In the genomic region with DNA sequence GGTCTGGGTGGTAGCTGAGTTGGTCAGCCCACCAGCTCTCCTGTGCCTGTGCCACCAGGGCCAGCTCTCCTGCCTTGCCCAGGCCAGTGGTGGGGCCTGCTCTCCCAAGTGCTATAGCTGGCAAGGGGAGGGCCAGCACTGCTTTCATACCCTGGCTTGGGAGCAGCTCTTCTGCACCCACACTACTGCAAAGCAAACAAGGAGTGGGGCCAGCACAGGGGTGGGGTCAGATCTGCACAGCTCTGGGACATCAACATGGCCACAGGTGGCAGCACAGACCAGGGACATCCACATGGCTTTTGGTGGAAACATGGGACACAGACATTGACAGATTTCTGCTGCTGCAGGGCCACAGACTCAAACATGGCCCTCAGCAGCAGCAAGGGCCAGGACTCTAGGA, we compare ENCODE assay signal across 23 mouse cellular contexts. TPM values are rescaled to one million over a fixed set of nuclear protein-coding genes. Genes with fewer than 3 reads are reported as not detected.
DNase-seq lines count a peak whose midpoint lies in the region; ATAC-seq lines count a peak whose summit lies in the region.
"Had no signal": no experiment of that assay in that cellular context is flagged by ENCODE, and none has a peak within 500 bp of the region (broad histone marks: within the 10 kb centered on the region; RNA-seq: fewer than 3 reads in every experiment).

No protein-coding gene starts in this region.

- H3K9ac ChIP-seq in liver, embryonic 12.5 days: no peak overlapping the region
- no peak overlapping the region for H3K9ac ChIP-seq in intestine, embryonic 15.5 days
- no peak overlapping the region for H3K9ac ChIP-seq in liver, embryonic 16.5 days (ENCODE audit: low read depth, low read length)
- no peak overlapping the region for H3K9ac ChIP-seq in stomach, embryonic 16.5 days (ENCODE audit: low read length)
- no peak overlapping the region for H3K9ac ChIP-seq in forebrain, embryonic 12.5 days
- H3K9ac ChIP-seq: embryonic facial prominence, embryonic 13.5 days; forebrain, embryonic 13.5 days; hindbrain, embryonic 12.5 days had no signal

- no peaks in the 10 kb centered on the region for H3K36me3 ChIP-seq in liver, embryonic 12.5 days
- H3K36me3 ChIP-seq in intestine, embryonic 15.5 days: no peaks in the 10 kb centered on the region
- H3K36me3 ChIP-seq in liver, embryonic 16.5 days (ENCODE audit: control insufficient read depth, insufficient read depth): no peaks in the 10 kb centered on the region
- no peaks in the 10 kb centered on the region for H3K36me3 ChIP-seq in stomach, embryonic 16.5 days (ENCODE audit: control insufficient read depth, insufficient read depth, low read length)
- H3K36me3 ChIP-seq in forebrain, embryonic 12.5 days (replicated peaks): no peaks in the 10 kb centered on the region
- H3K36me3 ChIP-seq: embryonic facial prominence, embryonic 13.5 days; heart, embryonic 10.5 days; hindbrain, embryonic 12.5 days had no signal

- H3K4me3 ChIP-seq in liver, embryonic 12.5 days: no peak overlapping the region
- no peak overlapping the region for H3K4me3 ChIP-seq in intestine, embryonic 15.5 days (replicated peaks)
- H3K4me3 ChIP-seq in liver, embryonic 16.5 days (ENCODE audit: low read depth, low read length): no peak overlapping the region
- H3K4me3 ChIP-seq in stomach, embryonic 16.5 days (replicated peaks; ENCODE audit: low read length): no peak overlapping the region
- no peak overlapping the region for H3K4me3 ChIP-seq in forebrain, embryonic 12.5 days (replicated peaks)
- H3K4me3 ChIP-seq: embryonic facial prominence, embryonic 13.5 days; forebrain, embryonic 13.5 days; heart, embryonic 10.5 days; hindbrain, embryonic 12.5 days had no signal

- H3K27ac ChIP-seq in liver, embryonic 12.5 days: no peak overlapping the region
- no peak overlapping the region for H3K27ac ChIP-seq in intestine, embryonic 15.5 days
- H3K27ac ChIP-seq in liver, embryonic 16.5 days (ENCODE audit: low read length): no peak overlapping the region
- no peak overlapping the region for H3K27ac ChIP-seq in stomach, embryonic 16.5 days (ENCODE audit: low read length)
- H3K27ac ChIP-seq in forebrain, embryonic 12.5 days: no peak overlapping the region
- H3K27ac ChIP-seq: embryonic facial prominence, embryonic 13.5 days; forebrain, embryonic 13.5 days; heart, embryonic 10.5 days; hindbrain, embryonic 12.5 days had no signal

- H3K4me2 ChIP-seq in liver, embryonic 12.5 days: no peak overlapping the region
- no peak overlapping the region for H3K4me2 ChIP-seq in intestine, embryonic 15.5 days (replicated peaks)
- no peak overlapping the region for H3K4me2 ChIP-seq in liver, embryonic 16.5 days (ENCODE audit: low read depth, low read length)
- no peak overlapping the region for H3K4me2 ChIP-seq in stomach, embryonic 16.5 days (ENCODE audit: low read depth, low read length)
- no peak overlapping the region for H3K4me2 ChIP-seq in forebrain, embryonic 12.5 days
- H3K4me2 ChIP-seq: embryonic facial prominence, embryonic 13.5 days; forebrain, embryonic 13.5 days; hindbrain, embryonic 12.5 days had no signal

- no peak for DNase-seq in liver
- no peak for DNase-seq in kidney, adult 11 months
- DNase-seq in frontal cortex, postnatal 14 days (ENCODE audit: low spot score in 2 of 2): no peak
- DNase-seq: adrenal gland, postnatal 14 days; B cell, adult 2 months; cerebellum, adult 11-12 months; cerebellum, adult 9-10 months; cerebellum, postnatal 36 days; gastrocnemius, postnatal 36 days; heart, adult 11 months; heart, postnatal 10 days; heart, postnatal 4 days had no signal

- 0 out of 2 replicates have a peak, but pooled peaks have one; percentile 37 for ATAC-seq in liver, embryonic 12.5 days
- peak; percentile 77; the same call in 1 of the 2 replicates for ATAC-seq in intestine, embryonic 15.5 days
- ATAC-seq in liver, embryonic 16.5 days (ENCODE audit: low read depth): peak; percentile 41; the same call in 1 of the 2 replicates
- peak; percentile 53; the same call in 1 of the 2 replicates for ATAC-seq in stomach, embryonic 16.5 days (ENCODE audit: insufficient read depth, low FRiP score)
- ATAC-seq in forebrain, embryonic 12.5 days (ENCODE audit: low FRiP score): no peak
- ATAC-seq: activated CD4-positive, CD25-positive, alpha-beta regulatory T cell, adult 4 months; CD4-positive, CD25-positive, alpha-beta regulatory T cell, adult 4 months; forebrain, embryonic 13.5 days had no signal

- peaks cover 15% of the 10 kb centered on the region; the same call in 1 of the 2 replicates for H3K4me1 ChIP-seq in liver, embryonic 12.5 days
- H3K4me1 ChIP-seq in intestine, embryonic 15.5 days (replicated peaks): no peaks in the 10 kb centered on the region
- H3K4me1 ChIP-seq in liver, embryonic 16.5 days (ENCODE audit: control insufficient read depth, low read depth, low read length): no peaks in the 10 kb centered on the region; the same call in none of the 2 replicates
- H3K4me1 ChIP-seq in stomach, embryonic 16.5 days (ENCODE audit: control insufficient read depth, insufficient read depth, low read length): peaks cover 2% of the 10 kb centered on the region; the same call in 1 of the 2 replicates
- H3K4me1 ChIP-seq in forebrain, embryonic 12.5 days: no peaks in the 10 kb centered on the region
- H3K4me1 ChIP-seq: embryonic facial prominence, embryonic 13.5 days; forebrain, embryonic 13.5 days; heart, embryonic 10.5 days; hindbrain, embryonic 12.5 days had no signal

- no peaks in the 10 kb centered on the region for H3K9me3 ChIP-seq in liver, embryonic 12.5 days (replicated peaks)
- H3K9me3 ChIP-seq in intestine, embryonic 15.5 days: no peaks in the 10 kb centered on the region
- H3K9me3 ChIP-seq in liver, embryonic 16.5 days (replicated peaks; ENCODE audit: control insufficient read depth, low read length): no peaks in the 10 kb centered on the region
- H3K9me3 ChIP-seq in stomach, embryonic 16.5 days (replicated peaks; ENCODE audit: control insufficient read depth, low read length): no peaks in the 10 kb centered on the region
- no peaks in the 10 kb centered on the region for H3K9me3 ChIP-seq in forebrain, embryonic 12.5 days
- H3K9me3 ChIP-seq: embryonic facial prominence, embryonic 13.5 days; forebrain, embryonic 13.5 days; heart, embryonic 10.5 days; hindbrain, embryonic 12.5 days had no signal

- 0 out of 2 replicates have a peak, but pooled peaks cover under 1% of the 10 kb centered on the region for H3K27me3 ChIP-seq in liver, embryonic 12.5 days (replicated peaks)
- H3K27me3 ChIP-seq in intestine, embryonic 15.5 days (replicated peaks): no peaks in the 10 kb centered on the region
- H3K27me3 ChIP-seq in liver, embryonic 16.5 days (ENCODE audit: control insufficient read depth, insufficient read depth, low read depth, low read length): no peaks in the 10 kb centered on the region; the same call in 1 of the 2 replicates
- peaks cover 11% of the 10 kb centered on the region; the same call in 1 of the 2 replicates for H3K27me3 ChIP-seq in stomach, embryonic 16.5 days (ENCODE audit: control insufficient read depth, insufficient read depth, low read length)
- H3K27me3 ChIP-seq in forebrain, embryonic 12.5 days: peaks cover 18% of the 10 kb centered on the region
- H3K27me3 ChIP-seq: forebrain, embryonic 13.5 days had no signal

RNA-seq across cellular contexts. Expression of gene AU015836, which starts 52.9 kb away (rescaled TPM):
- polyA plus RNA-seq in liver, embryonic 12.5 days (2016; fragmentation: Nextera tagmentation; extraction: Ambion mirVana): 0.17 and 0.37 TPM in 2 replicates
- 0.36 and 0.42 TPM in 2 replicates for polyA plus RNA-seq in intestine, embryonic 15.5 days (2015; fragmentation: Nextera tagmentation; extraction: Ambion mirVana)
- 0.28 and 0.31 TPM in 2 replicates for polyA plus RNA-seq in liver, embryonic 16.5 days (2015; fragmentation: Nextera tagmentation; extraction: Ambion mirVana)
- 0.17 and 0.35 TPM in 2 replicates for polyA plus RNA-seq in stomach, embryonic 16.5 days (2015; fragmentation: Nextera tagmentation; extraction: Ambion mirVana)
- not detected in 2 replicates for polyA plus RNA-seq in forebrain, embryonic 12.5 days (2016; fragmentation: Nextera tagmentation; extraction: Ambion mirVana)
- polyA plus RNA-seq: activated CD4-positive, CD25-positive, alpha-beta regulatory T cell, adult 4 months; CD4-positive, CD25-positive, alpha-beta regulatory T cell, adult 4 months; embryonic facial prominence, embryonic 13.5 days; forebrain, embryonic 13.5 days; hindbrain, embryonic 12.5 days had no signal
